In the genomic region with DNA sequence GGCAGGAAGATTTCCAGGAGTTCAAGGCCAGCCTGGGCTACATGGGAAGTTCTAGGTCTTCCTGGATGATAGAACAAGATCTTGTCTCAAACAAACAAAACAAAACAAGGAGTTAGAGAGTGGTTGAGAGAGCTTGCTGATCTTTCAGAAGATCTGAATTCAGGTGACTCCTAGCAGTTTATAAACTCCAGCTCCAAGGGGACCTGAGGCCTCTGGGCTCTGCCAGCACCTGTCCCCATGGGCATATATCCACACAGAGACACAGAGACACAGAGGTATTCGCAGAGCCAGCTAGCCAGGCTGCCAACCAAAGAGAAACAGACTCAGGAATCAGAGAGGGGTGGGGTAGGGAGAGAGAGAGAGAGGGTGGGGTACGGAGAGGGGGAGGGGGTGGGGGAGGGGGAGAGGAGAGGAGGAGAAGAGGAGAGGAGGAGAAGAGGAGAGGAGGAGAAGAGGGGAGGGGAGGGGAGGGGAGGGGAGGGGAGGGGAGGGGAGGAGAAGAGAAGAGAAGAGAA, we compare ENCODE assay signal across 19 mouse cellular contexts. TPM values are rescaled to one million over a fixed set of nuclear protein-coding genes. Genes with fewer than 3 reads are reported as not detected.
DNase-seq lines count a peak whose midpoint lies in the region; ATAC-seq and TF ChIP-seq lines count a peak whose summit lies in the region.
"Had no signal": no experiment of that assay in that cellular context is flagged by ENCODE, and none has a peak within 500 bp of the region (broad histone marks: within the 10 kb centered on the region; RNA-seq: fewer than 3 reads in every experiment).

No protein-coding gene starts in this region.

- intact Hi-C loops in heart, adult 2 months (cut with DNase I): no loop called here

- H3K27ac ChIP-seq in heart, adult 2 months: peak overlapping the region; percentile 45
- H3K27ac ChIP-seq in lung, embryonic 16.5 days (ENCODE audit: low read length): peak overlapping the region; percentile 58
- H3K27ac ChIP-seq in embryonic facial prominence, embryonic 14.5 days (replicated peaks; ENCODE audit: low read depth, low read length): peak overlapping the region; percentile 78; the same call in 1 of the 2 replicates
- H3K27ac ChIP-seq in limb, embryonic 15.5 days: 0 out of 2 replicates have a peak overlapping the region, but pooled peaks have one; percentile 27
- H3K27ac ChIP-seq: liver, embryonic 13.5 days; macrophage; midbrain, embryonic 15.5 days had no signal

- no peak for TF ChIP-seq CTCF in heart, adult 2 months (IDR thresholded peaks at IDR 0.05)

- H3K27me3 ChIP-seq in heart, adult 2 months (ENCODE audit: control insufficient read depth, insufficient read depth, low read length): no peaks in the 10 kb centered on the region
- no peaks in the 10 kb centered on the region for H3K27me3 ChIP-seq in lung, embryonic 16.5 days (ENCODE audit: control insufficient read depth, insufficient read depth, low read depth, low read length)
- H3K27me3 ChIP-seq in embryonic facial prominence, embryonic 14.5 days (replicated peaks; ENCODE audit: control insufficient read depth, insufficient read depth, low read length): no peaks in the 10 kb centered on the region
- no peaks in the 10 kb centered on the region for H3K27me3 ChIP-seq in limb, embryonic 15.5 days
- H3K27me3 ChIP-seq: midbrain, embryonic 15.5 days had no signal

- no peak overlapping the region for H3K4me2 ChIP-seq in lung, embryonic 16.5 days (ENCODE audit: low read depth, low read length)
- H3K4me2 ChIP-seq in embryonic facial prominence, embryonic 14.5 days (ENCODE audit: low read depth, low read length): peak overlapping the region; percentile 52; the same call in 1 of the 2 replicates
- H3K4me2 ChIP-seq in limb, embryonic 15.5 days: no peak overlapping the region

- no peak overlapping the region for H3K9ac ChIP-seq in heart, adult 2 months (ENCODE audit: low read depth, low read length)
- no peak overlapping the region for H3K9ac ChIP-seq in lung, embryonic 16.5 days (ENCODE audit: low read length)
- H3K9ac ChIP-seq in embryonic facial prominence, embryonic 14.5 days (ENCODE audit: low read depth, low read length): no peak overlapping the region
- no peak overlapping the region for H3K9ac ChIP-seq in limb, embryonic 15.5 days
- H3K9ac ChIP-seq: liver, embryonic 13.5 days had no signal

- H3K4me3 ChIP-seq in heart, adult 2 months: no peak overlapping the region
- H3K4me3 ChIP-seq in lung, embryonic 16.5 days (ENCODE audit: low read length): no peak overlapping the region
- no peak overlapping the region for H3K4me3 ChIP-seq in embryonic facial prominence, embryonic 14.5 days (ENCODE audit: low read depth, low read length)
- H3K4me3 ChIP-seq in limb, embryonic 15.5 days: no peak overlapping the region
- H3K4me3 ChIP-seq: liver, embryonic 13.5 days had no signal

- ATAC-seq in lung, embryonic 16.5 days (ENCODE audit: low read depth): no peak
- no peak for ATAC-seq in embryonic facial prominence, embryonic 14.5 days (ENCODE audit: low read depth)
- no peak for ATAC-seq in limb, embryonic 15.5 days (ENCODE audit: insufficient number of reproducible peaks, low FRiP score, low TSS enrichment, low read depth)

- no peaks in the 10 kb centered on the region for H3K79me2 ChIP-seq in heart, adult 2 months (replicated peaks; ENCODE audit: control insufficient read depth, insufficient read depth, low read length)

- H3K36me3 ChIP-seq in heart, adult 2 months (ENCODE audit: control insufficient read depth, insufficient read depth, low read length): no peaks in the 10 kb centered on the region; the same call in 1 of the 2 replicates
- no peaks in the 10 kb centered on the region for H3K36me3 ChIP-seq in lung, embryonic 16.5 days (ENCODE audit: control insufficient read depth, insufficient read depth, low read length)
- no peaks in the 10 kb centered on the region for H3K36me3 ChIP-seq in embryonic facial prominence, embryonic 14.5 days (ENCODE audit: control insufficient read depth, insufficient read depth, low read length)
- H3K36me3 ChIP-seq in limb, embryonic 15.5 days: no peaks in the 10 kb centered on the region
- H3K36me3 ChIP-seq: liver, embryonic 13.5 days; midbrain, embryonic 15.5 days had no signal

- peaks cover 5% of the 10 kb centered on the region for H3K4me1 ChIP-seq in heart, adult 2 months (ENCODE audit: control insufficient read depth, insufficient read depth, low read length)
- peaks cover 21% of the 10 kb centered on the region for H3K4me1 ChIP-seq in lung, embryonic 16.5 days (replicated peaks; ENCODE audit: control insufficient read depth, insufficient read depth, low read length)
- H3K4me1 ChIP-seq in embryonic facial prominence, embryonic 14.5 days (ENCODE audit: control insufficient read depth, insufficient read depth, low read length): peaks cover 23% of the 10 kb centered on the region
- peaks cover 26% of the 10 kb centered on the region for H3K4me1 ChIP-seq in limb, embryonic 15.5 days

- no peaks in the 10 kb centered on the region for H3K9me3 ChIP-seq in lung, embryonic 16.5 days (ENCODE audit: control insufficient read depth, low read length)
- no peaks in the 10 kb centered on the region for H3K9me3 ChIP-seq in embryonic facial prominence, embryonic 14.5 days (ENCODE audit: control insufficient read depth, low read length)
- H3K9me3 ChIP-seq in limb, embryonic 15.5 days: no peaks in the 10 kb centered on the region
- H3K9me3 ChIP-seq: liver, embryonic 13.5 days; midbrain, embryonic 15.5 days had no signal

- DNase-seq in heart, adult 2 months: no peak
- no peak for DNase-seq in heart, adult 9 months (ENCODE audit: low spot score in 2 of 2)
- no peak for DNase-seq in lung, postnatal 25 days (ENCODE audit: low spot score)
- DNase-seq in embryonic facial prominence, embryonic 14.5 days (ENCODE audit: low spot score): no peak
- DNase-seq in ovary, postnatal 36 days (ENCODE audit: low spot score): no peak
- no peak for DNase-seq in yolk sac, embryonic 10.5 days (ENCODE audit: low spot score)
- DNase-seq: cerebellum, adult 2 months; liver, embryonic 13.5 days; right cerebral cortex, postnatal 14 days; thymus, postnatal 4 days had no signal

- no peak for TF ChIP-seq POLR2A in heart, adult 2 months (IDR thresholded peaks at IDR 0.05; ENCODE audit: insufficient read depth, low read depth, low read length)

- 63% methylated on average over 1 of the region's 2 CpGs for WGBS in heart, adult 2 months
- WGBS in lung, embryonic 16.5 days: 60% methylated on average over 1 of the region's 2 CpGs
- 57% methylated on average over 1 of the region's 2 CpGs for WGBS in embryonic facial prominence, embryonic 14.5 days
- 8% methylated on average over 1 of the region's 2 CpGs for WGBS in limb, embryonic 15.5 days

- no peak for TF ChIP-seq EP300 in heart, adult 2 months (IDR thresholded peaks at IDR 0.05; ENCODE audit: insufficient read depth, low read depth, low read length)

RNA-seq across cellular contexts. Expression of gene Erp27, which starts 9.2 kb away (rescaled TPM):
- not detected for total RNA-seq in heart, adult 2 months (2021)
- polyA plus RNA-seq in heart, adult 2 months (2012; rRNA removed): 0.29 and 0.51 TPM in 2 replicates
- 0.35 and 0.97 TPM in 2 replicates for polyA plus RNA-seq in lung, embryonic 16.5 days (2015; fragmentation: Nextera tagmentation; extraction: Ambion mirVana)
- polyA plus RNA-seq in embryonic facial prominence, embryonic 14.5 days (2014; fragmentation: Nextera tagmentation; extraction: Ambion mirVana): 0.20 and 0.22 TPM in 2 replicates
- 0.53 and 0.72 TPM in 2 replicates for polyA plus RNA-seq in limb, embryonic 15.5 days (2015; fragmentation: Nextera tagmentation; extraction: Ambion mirVana)
- total RNA-seq: gastrocnemius, adult 8-10 months; heart, postnatal 25 days had no signal
- polyA plus RNA-seq: embryonic facial prominence, embryonic 11.5 days; macrophage; midbrain, embryonic 15.5 days had no signal

RNA-seq across cellular contexts. Expression of gene Pde6h, which starts 10.8 kb away (rescaled TPM):
- under 1 TPM in 1 of 2 experiments, not detected in 1; 0.30 TPM for total RNA-seq in heart, adult 2 months (2021)
- 0.04 and 0.26 TPM in 2 replicates for polyA plus RNA-seq in heart, adult 2 months (2012; rRNA removed)
- 0.20 TPM in 1 of 2 replicates, not detected in the other for polyA plus RNA-seq in lung, embryonic 16.5 days (2015; fragmentation: Nextera tagmentation; extraction: Ambion mirVana)
- not detected in 2 replicates for polyA plus RNA-seq in embryonic facial prominence, embryonic 14.5 days (2014; fragmentation: Nextera tagmentation; extraction: Ambion mirVana)
- 0.19 TPM in 1 of 2 replicates, not detected in the other for polyA plus RNA-seq in limb, embryonic 15.5 days (2015; fragmentation: Nextera tagmentation; extraction: Ambion mirVana)
- total RNA-seq: adrenal gland, postnatal 36 days; gastrocnemius, adult 8-10 months; heart, postnatal 25 days had no signal
- polyA plus RNA-seq: embryonic facial prominence, embryonic 11.5 days; liver, embryonic 13.5 days; macrophage; midbrain, embryonic 15.5 days had no signal

RNA-seq across cellular contexts. Expression of gene Arhgdib, which starts 28.9 kb away (rescaled TPM):
- total RNA-seq in heart, adult 2 months (2021): 10 to 100 TPM; 24.0 to 30.4 TPM
- polyA plus RNA-seq in heart, adult 2 months (2012; rRNA removed): 41.7 and 57.6 TPM in 2 replicates
- polyA plus RNA-seq in lung, embryonic 16.5 days (2015; fragmentation: Nextera tagmentation; extraction: Ambion mirVana): 85.2 and 98.2 TPM in 2 replicates
- 117 and 118 TPM in 2 replicates for polyA plus RNA-seq in embryonic facial prominence, embryonic 14.5 days (2014; fragmentation: Nextera tagmentation; extraction: Ambion mirVana)
- 166 and 167 TPM in 2 replicates for polyA plus RNA-seq in limb, embryonic 15.5 days (2015; fragmentation: Nextera tagmentation; extraction: Ambion mirVana)

RNA-seq across cellular contexts. Expression of gene Mgp, which starts 37.2 kb away (rescaled TPM):
- 100 to 1,000 TPM; 409 to 433 TPM for total RNA-seq in heart, adult 2 months (2021)
- polyA plus RNA-seq in heart, adult 2 months (2012; rRNA removed): 1,071 and 1,296 TPM in 2 replicates
- 1,118 and 1,160 TPM in 2 replicates for polyA plus RNA-seq in lung, embryonic 16.5 days (2015; fragmentation: Nextera tagmentation; extraction: Ambion mirVana)
- polyA plus RNA-seq in embryonic facial prominence, embryonic 14.5 days (2014; fragmentation: Nextera tagmentation; extraction: Ambion mirVana): 321 and 362 TPM in 2 replicates
- polyA plus RNA-seq in limb, embryonic 15.5 days (2015; fragmentation: Nextera tagmentation; extraction: Ambion mirVana): 350 and 381 TPM in 2 replicates
- polyA plus RNA-seq: macrophage had no signal

RNA-seq across cellular contexts. Expression of gene Art4, which starts 55.3 kb away (rescaled TPM):
- total RNA-seq in heart, adult 2 months (2021): 10 to 100 TPM; 16.3 to 19.6 TPM
- 12.8 and 19.9 TPM in 2 replicates for polyA plus RNA-seq in heart, adult 2 months (2012; rRNA removed)
- 7.1 and 7.8 TPM in 2 replicates for polyA plus RNA-seq in lung, embryonic 16.5 days (2015; fragmentation: Nextera tagmentation; extraction: Ambion mirVana)
- polyA plus RNA-seq in embryonic facial prominence, embryonic 14.5 days (2014; fragmentation: Nextera tagmentation; extraction: Ambion mirVana): 1.9 and 2.7 TPM in 2 replicates
- polyA plus RNA-seq in limb, embryonic 15.5 days (2015; fragmentation: Nextera tagmentation; extraction: Ambion mirVana): 2.9 and 3.9 TPM in 2 replicates
- total RNA-seq: layer of hippocampus, postnatal 14 days had no signal
- polyA plus RNA-seq: macrophage had no signal

Comparison
In these comparisons a context has a peak if more than half of its experiments do, and no peak if none do; other contexts are left out.
1. H3K27ac ChIP-seq: peak in every context shown above with its lines; median percentile 78 in embryonic facial prominence, embryonic 14.5 days; 58 in lung, embryonic 16.5 days; 45 in heart, adult 2 months; 27 in limb, embryonic 15.5 days.